Mouse (Mus musculus) midbrain, embryonic 10.5 days (tissue): Measurements from ENCODE around the gene Snrnp27. TPM values are rescaled to one million over a fixed set of nuclear protein-coding genes. Genes with fewer than 3 reads are reported as not detected.
A peak's percentile ranks its signal among the peaks of the same experiment; 100 is the strongest.

Experiments used
- DNase-seq: peaks from one replicate; pipeline ENCODE4 v3.0.0-alpha.2; 2017; ENCODE audit warnings: low spot score
- H3K27ac ChIP-seq: fragments of 300-500 bp; sonication (generic); replicated peaks from 2 replicates; pipeline ENCODE4 v1.5.1; 2016; ENCODE audit warnings: mild to moderate bottlenecking
- H3K27me3 ChIP-seq: fragments of 300-500 bp; sonication (generic); 2 replicates; pipeline ENCODE4 v1.6.1; 2016; ENCODE audit warnings: low read depth, mild to moderate bottlenecking; ENCODE audit not compliant: poor library complexity, severe bottlenecking
- H3K36me3 ChIP-seq: fragments of 300-500 bp; sonication (generic); 2 replicates; pipeline ENCODE4 v1.6.1; 2016; ENCODE audit warnings: mild to moderate bottlenecking, moderate library complexity
- H3K4me1 ChIP-seq: fragments of 300-500 bp; sonication (generic); 2 replicates; pipeline ENCODE4 v1.6.1; 2016
- H3K4me3 ChIP-seq: fragments of 300-500 bp; sonication (generic); 2 replicates; pipeline ENCODE4 v1.5.1; 2016; ENCODE audit warnings: mild to moderate bottlenecking, moderate library complexity
- H3K9me3 ChIP-seq: fragments of 300-500 bp; sonication (generic); replicated peaks from 2 replicates; pipeline ENCODE4 v1.6.1; 2016; ENCODE audit warnings: mild to moderate bottlenecking
- WGBS: fragments of 180-500 bp; shearing (Covaris S2); methylation state at CpG from one replicate; pipeline ENCODE4 v1.1.7; 2016; 5-methylcytosine and 5-hydroxymethylcytosine counted together
- polyA plus RNA-seq: library from polyadenylated mRNA; unstranded; fragments of >200 nt; fragmentation: Nextera tagmentation; extraction: Ambion mirVana; gene quantifications from 2 replicates; pipeline ENCODE4 v1.2.1, GENCODE M21; 2016

The Snrnp27 gene
- polyA plus RNA-seq, result 128 and 133 TPM in 2 replicates

- H3K9me3 ChIP-seq, result no peaks in the 10 kb centered on the region
- DNase-seq, result peak; percentile 91
- 3% methylated on average over 36 of the region's 36 CpGs for WGBS
- H3K27me3 ChIP-seq, result no peaks in the 10 kb centered on the region
- peaks cover 15% of the 10 kb centered on the region for H3K4me1 ChIP-seq
- peaks cover 40% of the 10 kb centered on the region for H3K36me3 ChIP-seq
- peak within 1 kb of the TSS; percentile 90 for H3K27ac ChIP-seq
- peak within 1 kb of the TSS; percentile 91 for H3K4me3 ChIP-seq
These were observed at the start of gene Snrnp27 for GRCm38 (mm10) chr6:86683872-86684654. Gene Snrnp27, minus strand, starts transcription at chr6:86684522.

GRCm38 (mm10) chr6:86733183-86733876 is 49.0 kb upstream of the Snrnp27 start, which contains the start of gene Gmcl1:
Gene Gmcl1, minus strand, starts transcription at chr6:86733383.
- DNase-seq, result peak; percentile 96
- no peaks in the 10 kb centered on the region for H3K27me3 ChIP-seq
- under 1% methylated on average over 59 of the region's 59 CpGs for whole genome bisulfite sequencing
- peak within 1 kb of the TSS; percentile 99 for H3K4me3 ChIP-seq
- H3K9me3 ChIP-seq, result no peaks in the 10 kb centered on the region
- no peaks in the 10 kb centered on the region for H3K36me3 ChIP-seq
- peaks cover 26% of the 10 kb centered on the region for H3K4me1 ChIP-seq
- H3K27ac ChIP-seq, result peak within 1 kb of the TSS; percentile 93

GRCm38 (mm10) chr6:86732276-86733173 is 48.2 kb upstream of the Snrnp27 start:
- H3K4me3 ChIP-seq, result peak overlapping the region; percentile 99
- no peaks in the 10 kb centered on the region for H3K27me3 ChIP-seq
- WGBS, result under 1% methylated on average over 62 of the region's 62 CpGs
- no peaks in the 10 kb centered on the region for H3K9me3 ChIP-seq
- H3K4me1 ChIP-seq, result peaks cover 26% of the 10 kb centered on the region
- H3K36me3 ChIP-seq, result peaks cover 3% of the 10 kb centered on the region
- DNase-seq, result no peak
- H3K27ac ChIP-seq, result peak overlapping the region; percentile 93

DNA sequence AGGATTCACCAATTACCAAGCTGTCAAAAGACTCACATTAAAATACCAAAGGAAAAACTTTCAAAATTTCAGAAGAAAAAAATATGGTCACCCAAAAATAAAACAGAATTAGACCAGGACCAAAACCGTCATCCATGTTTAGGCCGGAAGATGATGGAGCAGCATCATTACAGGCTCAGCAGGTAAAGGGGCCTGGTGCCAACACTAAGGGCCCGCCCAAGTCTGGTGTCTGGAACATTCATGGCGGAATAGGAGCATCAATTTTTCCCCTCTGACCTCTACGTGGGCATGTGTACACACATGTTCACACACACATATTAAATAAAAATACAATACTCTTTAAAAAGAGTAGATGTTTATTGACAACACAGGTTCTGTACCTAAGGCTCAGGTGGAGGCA is 44.4 kb upstream of the Snrnp27 start:
- peaks cover 15% of the 10 kb centered on the region for H3K36me3 ChIP-seq
- H3K4me1 ChIP-seq, result peaks cover 18% of the 10 kb centered on the region
- WGBS, result 92% methylated on average over 5 of the region's 5 CpGs
- H3K4me3 ChIP-seq, result no peak overlapping the region
- DNase-seq, result no peak
- no peaks in the 10 kb centered on the region for H3K9me3 ChIP-seq
- H3K27ac ChIP-seq, result no peak overlapping the region
- H3K27me3 ChIP-seq, result no peaks in the 10 kb centered on the region

- Histone ChIP-seq H3K36me3 (peaks cover 42% of the 10 kb centered on the region), H3K4me3 (no peak overlapping the region), H3K27me3 (no peaks in the 10 kb centered on the region), H3K4me1 (no peaks in the 10 kb centered on the region), H3K9me3 (no peaks in the 10 kb centered on the region), H3K27ac (no peak overlapping the region)
- no peak for DNase-seq
- 76% methylated on average over 3 of the region's 3 CpGs for WGBS
These were observed 37.7 kb upstream of the Snrnp27 start for GRCm38 (mm10) chr6:86721977-86722376.

GRCm38 (mm10) chr6:86708072-86708774 is 23.9 kb upstream of the Snrnp27 start:
- Histone ChIP-seq H3K4me1 (no peaks in the 10 kb centered on the region), H3K9me3 (no peaks in the 10 kb centered on the region), H3K36me3 (peaks cover 76% of the 10 kb centered on the region), H3K27me3 (no peaks in the 10 kb centered on the region), H3K4me3 (no peak overlapping the region), H3K27ac (no peak overlapping the region)
- 90% methylated on average over 4 of the region's 4 CpGs for WGBS
- no peak for DNase-seq

- no peak overlapping the region for H3K4me3 ChIP-seq
- peaks cover 96% of the 10 kb centered on the region for H3K36me3 ChIP-seq
- no peaks in the 10 kb centered on the region for H3K4me1 ChIP-seq
- H3K27me3 ChIP-seq, result no peaks in the 10 kb centered on the region
- no peak for DNase-seq
- no peaks in the 10 kb centered on the region for H3K9me3 ChIP-seq
- no peak overlapping the region for H3K27ac ChIP-seq
- 92% methylated on average over 9 of the region's 9 CpGs for WGBS
These were observed 18.3 kb upstream of the Snrnp27 start for GRCm38 (mm10) chr6:86702577-86702976.

- peaks cover 72% of the 10 kb centered on the region for H3K36me3 ChIP-seq
- 89% methylated on average over 6 of the region's 6 CpGs for WGBS
- no peak overlapping the region for H3K27ac ChIP-seq
These were observed 13.6 kb upstream of the Snrnp27 start for GRCm38 (mm10) chr6:86697903-86698302.

GRCm38 (mm10) chr6:86696213-86696612 is 11.9 kb upstream of the Snrnp27 start:
- Histone ChIP-seq H3K9me3 (no peaks in the 10 kb centered on the region), H3K27me3 (no peaks in the 10 kb centered on the region), H3K27ac (no peak overlapping the region), H3K4me3 (no peak overlapping the region), H3K4me1 (no peaks in the 10 kb centered on the region), H3K36me3 (peaks cover 68% of the 10 kb centered on the region)
- WGBS, result 88% methylated on average over 10 of the region's 10 CpGs
- no peak for DNase-seq

More at GRCm38 (mm10) chr6:86697903-86698302, 13.6 kb upstream of the Snrnp27 start:
- DNase-seq, result no peak
- no peaks in the 10 kb centered on the region for H3K27me3 ChIP-seq
- no peaks in the 10 kb centered on the region for H3K4me1 ChIP-seq
- H3K4me3 ChIP-seq, result no peak overlapping the region
- H3K9me3 ChIP-seq, result no peaks in the 10 kb centered on the region

DNA sequence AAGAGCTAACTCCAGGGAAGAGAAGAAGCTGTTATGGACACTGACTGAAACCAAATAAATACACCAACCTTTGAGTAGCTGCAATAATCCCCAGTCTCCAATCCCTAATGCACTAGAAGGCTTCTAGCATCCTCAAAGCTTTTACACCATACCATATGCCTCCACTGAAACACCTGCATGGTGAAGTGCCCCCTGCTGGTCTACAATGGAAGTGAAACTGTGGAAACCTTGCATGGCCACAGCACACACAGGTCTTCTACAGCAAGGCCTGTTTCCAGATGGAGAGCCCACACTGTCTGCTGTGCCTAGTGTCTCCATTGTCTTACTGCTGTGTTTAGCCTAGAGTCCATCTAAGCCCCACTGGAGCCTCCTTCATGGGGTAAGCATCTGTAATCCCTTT is 10.1 kb upstream of the Snrnp27 start:
- Histone ChIP-seq H3K27ac (no peak overlapping the region), H3K27me3 (no peaks in the 10 kb centered on the region), H3K36me3 (peaks cover 67% of the 10 kb centered on the region), H3K9me3 (no peaks in the 10 kb centered on the region), H3K4me1 (no peaks in the 10 kb centered on the region), H3K4me3 (no peak overlapping the region)
- DNase-seq, result peak; percentile 40

GRCm38 (mm10) chr6:86689671-86690070 is 5.3 kb upstream of the Snrnp27 start:
- H3K4me1 ChIP-seq, result peaks cover 5% of the 10 kb centered on the region
- 89% methylated on average over 3 of the region's 3 CpGs for whole genome bisulfite sequencing
- H3K27ac ChIP-seq, result no peak overlapping the region
- H3K27me3 ChIP-seq, result no peaks in the 10 kb centered on the region
- H3K4me3 ChIP-seq, result no peak overlapping the region
- no peak for DNase-seq
- H3K36me3 ChIP-seq, result peaks cover 32% of the 10 kb centered on the region
- H3K9me3 ChIP-seq, result no peaks in the 10 kb centered on the region

DNA sequence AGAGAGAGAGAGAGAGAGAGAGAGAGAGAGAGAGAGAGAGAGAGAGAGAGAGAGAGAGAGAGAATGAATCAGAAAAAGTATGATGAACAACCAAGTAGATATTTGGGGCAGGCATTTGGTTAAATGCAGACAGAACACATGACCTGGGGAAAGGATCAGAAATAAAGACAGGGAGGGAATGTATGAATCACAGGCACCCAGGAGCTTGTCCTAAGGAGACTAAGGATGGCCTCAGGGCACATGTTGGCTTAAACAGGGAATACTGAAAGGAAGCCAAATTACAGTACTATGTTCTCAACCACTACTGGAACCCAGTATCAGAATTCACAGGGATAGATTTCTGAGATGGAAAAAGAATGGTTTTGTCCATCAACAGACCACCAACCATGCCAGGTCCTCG is 2.6 kb upstream of the Snrnp27 start:
- no peak overlapping the region for H3K27ac ChIP-seq
- no peaks in the 10 kb centered on the region for H3K27me3 ChIP-seq
- H3K9me3 ChIP-seq, result no peaks in the 10 kb centered on the region
- no peak for DNase-seq
- no peak overlapping the region for H3K4me3 ChIP-seq
- peaks cover 35% of the 10 kb centered on the region for H3K36me3 ChIP-seq
- H3K4me1 ChIP-seq, result peaks cover 15% of the 10 kb centered on the region
- WGBS, result 79% methylated on average over 1 of the region's 1 CpGs
